Mouse (Mus musculus) limb, embryonic 12.5 days (tissue): ENCODE measurements around the gene Nt5dc2. TPM values are rescaled to one million over a fixed set of nuclear protein-coding genes. Genes with fewer than 3 reads are reported as not detected.

Source experiments
- ATAC-seq: fragments of 200-750 bp; cut with Nextera tagmentation; 2 replicates; pipeline ENCODE4 v1.8.0; 2017; ENCODE audit warnings: low read depth, moderate TSS enrichment; ENCODE audit not compliant: insufficient number of reproducible peaks, insufficient read depth, low FRiP score, low TSS enrichment
- H3K27ac ChIP-seq: fragments of 300-500 bp; sonication (generic); 2 replicates; pipeline ENCODE4 v1.5.1; 2016; ENCODE audit warnings: mild to moderate bottlenecking, moderate library complexity
- H3K27me3 ChIP-seq: fragments of 300-500 bp; sonication (generic); 2 replicates; pipeline ENCODE4 v1.6.1; 2016; ENCODE audit warnings: mild to moderate bottlenecking, moderate library complexity
- H3K36me3 ChIP-seq: fragments of 300-500 bp; sonication (generic); 2 replicates; pipeline ENCODE4 v1.6.1; 2016; ENCODE audit warnings: mild to moderate bottlenecking, moderate library complexity
- H3K4me1 ChIP-seq: fragments of 300-500 bp; sonication (generic); replicated peaks from 2 replicates; pipeline ENCODE4 v1.6.1; 2016
- H3K4me2 ChIP-seq: fragments of 300-500 bp; sonication (generic); 2 replicates; pipeline ENCODE4 v1.6.1; 2016; ENCODE audit warnings: mild to moderate bottlenecking, moderate library complexity
- H3K4me3 ChIP-seq: fragments of 300-500 bp; sonication (generic); replicated peaks from 2 replicates; pipeline ENCODE4 v1.5.1; 2016; ENCODE audit warnings: mild to moderate bottlenecking
- H3K9ac ChIP-seq: fragments of 300-500 bp; sonication (generic); replicated peaks from 2 replicates; pipeline ENCODE4 v1.6.1; 2016; ENCODE audit warnings: mild to moderate bottlenecking, moderate library complexity
- H3K9me3 ChIP-seq: fragments of 300-500 bp; sonication (generic); 2 replicates; pipeline ENCODE4 v1.6.1; 2016; ENCODE audit warnings: mild to moderate bottlenecking, moderate library complexity
- WGBS: fragments of 180-500 bp; shearing (Covaris S2); methylation state at CpG from one replicate; pipeline ENCODE4 v1.1.7; 2016; 5-methylcytosine and 5-hydroxymethylcytosine counted together
- polyA plus RNA-seq: library from polyadenylated mRNA; unstranded; fragments of >200 nt; fragmentation: Nextera tagmentation; extraction: Ambion mirVana; gene quantifications from 2 replicates; pipeline ENCODE4 v1.2.1, GENCODE M21; 2016

The Nt5dc2 gene
- polyA plus RNA-seq, 1 experiment from 2014 or later: 485 TPM

- no peak for ATAC-seq
- Histone ChIP-seq H3K4me2 (no peak overlapping the region), H3K9ac (no peak overlapping the region), H3K27me3 (no peaks in the 10 kb centered on the region), H3K27ac (no peak overlapping the region), H3K4me3 (no peak overlapping the region), H3K9me3 (no peaks in the 10 kb centered on the region), H3K36me3 (peaks cover 73% of the 10 kb centered on the region), H3K4me1 (peaks cover 18% of the 10 kb centered on the region)
- WGBS: 90% methylated on average over 34 of the region's 34 CpGs
Observed at GRCm38 (mm10) chr14:31135495-31136410, 4.9 kb downstream of the Nt5dc2 start.

- H3K27me3 ChIP-seq: no peaks in the 10 kb centered on the region
- H3K4me1 ChIP-seq: peaks cover 18% of the 10 kb centered on the region
- H3K4me3 ChIP-seq: no peak overlapping the region
- no peak overlapping the region for H3K4me2 ChIP-seq
- ATAC-seq: no peak
- H3K27ac ChIP-seq: no peak overlapping the region
- 92% methylated on average over 26 of the region's 26 CpGs for WGBS
- no peaks in the 10 kb centered on the region for H3K9me3 ChIP-seq
- H3K36me3 ChIP-seq: peaks cover 82% of the 10 kb centered on the region
- no peak overlapping the region for H3K9ac ChIP-seq
Observed at GRCm38 (mm10) chr14:31136411-31137280, 5.8 kb downstream of the Nt5dc2 start.

GRCm38 (mm10) chr14:31137281-31137595, 6.4 kb downstream of the Nt5dc2 start:
- H3K4me2 ChIP-seq: no peak overlapping the region
- no peaks in the 10 kb centered on the region for H3K9me3 ChIP-seq
- H3K9ac ChIP-seq: no peak overlapping the region
- ATAC-seq: no peak
- WGBS: 85% methylated on average over 10 of the region's 10 CpGs
- H3K27me3 ChIP-seq: no peaks in the 10 kb centered on the region
- H3K36me3 ChIP-seq: peaks cover 88% of the 10 kb centered on the region
- peaks cover 12% of the 10 kb centered on the region for H3K4me1 ChIP-seq
- H3K27ac ChIP-seq: no peak overlapping the region
- H3K4me3 ChIP-seq: no peak overlapping the region

GRCm38 (mm10) chr14:31137791-31138190, 6.9 kb downstream of the Nt5dc2 start:
- ATAC-seq: no peak
- 90% methylated on average over 11 of the region's 11 CpGs for WGBS
- Histone ChIP-seq H3K9me3 (no peaks in the 10 kb centered on the region), H3K27ac (no peak overlapping the region), H3K36me3 (peaks cover 93% of the 10 kb centered on the region), H3K27me3 (no peaks in the 10 kb centered on the region), H3K4me3 (no peak overlapping the region), H3K9ac (no peak overlapping the region), H3K4me2 (no peak overlapping the region), H3K4me1 (peaks cover 6% of the 10 kb centered on the region)

- Histone ChIP-seq H3K4me2 (no peak overlapping the region), H3K9me3 (no peaks in the 10 kb centered on the region), H3K4me1 (peaks cover under 1% of the 10 kb centered on the region; the same call in 1 of the 2 replicates), H3K27ac (no peak overlapping the region), H3K4me3 (no peak overlapping the region), H3K9ac (no peak overlapping the region), H3K36me3 (peaks cover 99% of the 10 kb centered on the region), H3K27me3 (no peaks in the 10 kb centered on the region)
- whole genome bisulfite sequencing: 94% methylated on average over 17 of the region's 35 CpGs
- no peak for ATAC-seq
Observed at GRCm38 (mm10) chr14:31138219-31138896, 7.5 kb downstream of the Nt5dc2 start.

GRCm38 (mm10) chr14:31138897-31139429, 8.1 kb downstream of the Nt5dc2 start:
- no peak overlapping the region for H3K4me3 ChIP-seq
- WGBS: 93% methylated on average over 9 of the region's 9 CpGs
- H3K4me1 ChIP-seq: no peaks in the 10 kb centered on the region
- no peak for ATAC-seq
- H3K36me3 ChIP-seq: peaks cover 94% of the 10 kb centered on the region
- H3K9ac ChIP-seq: no peak overlapping the region
- no peak overlapping the region for H3K27ac ChIP-seq
- H3K27me3 ChIP-seq: no peaks in the 10 kb centered on the region
- H3K9me3 ChIP-seq: no peaks in the 10 kb centered on the region
- H3K4me2 ChIP-seq: no peak overlapping the region

- ATAC-seq: no peak
- Histone ChIP-seq H3K36me3 (peaks cover 87% of the 10 kb centered on the region), H3K9me3 (no peaks in the 10 kb centered on the region), H3K27me3 (no peaks in the 10 kb centered on the region), H3K4me1 (no peaks in the 10 kb centered on the region), H3K4me3 (no peak overlapping the region), H3K4me2 (no peak overlapping the region), H3K9ac (no peak overlapping the region), H3K27ac (no peak overlapping the region)
- 90% methylated on average over 12 of the region's 12 CpGs for WGBS
Observed at GRCm38 (mm10) chr14:31139666-31140065, 8.8 kb downstream of the Nt5dc2 start.

GRCm38 (mm10) chr14:31140141-31140540, 9.3 kb downstream of the Nt5dc2 start:
- H3K36me3 ChIP-seq: peaks cover 83% of the 10 kb centered on the region
- ATAC-seq: no peak
- H3K27me3 ChIP-seq: no peaks in the 10 kb centered on the region
- H3K4me3 ChIP-seq: no peak overlapping the region
- H3K9ac ChIP-seq: no peak overlapping the region
- H3K4me1 ChIP-seq: no peaks in the 10 kb centered on the region
- no peaks in the 10 kb centered on the region for H3K9me3 ChIP-seq
- H3K4me2 ChIP-seq: no peak overlapping the region
- no peak overlapping the region for H3K27ac ChIP-seq
- WGBS: 94% methylated on average over 15 of the region's 15 CpGs

- Histone ChIP-seq H3K36me3 (peaks cover 74% of the 10 kb centered on the region), H3K27me3 (no peaks in the 10 kb centered on the region), H3K9ac (no peak overlapping the region), H3K4me2 (no peak overlapping the region), H3K4me3 (no peak overlapping the region), H3K4me1 (no peaks in the 10 kb centered on the region), H3K27ac (no peak overlapping the region), H3K9me3 (no peaks in the 10 kb centered on the region)
- ATAC-seq: no peak
- WGBS: 96% methylated on average over 14 of the region's 14 CpGs
Observed at GRCm38 (mm10) chr14:31141011-31141410, 10.2 kb downstream of the Nt5dc2 start.

GRCm38 (mm10) chr14:31145694-31146093, 14.8 kb downstream of the Nt5dc2 start:
- 92% methylated on average over 11 of the region's 11 CpGs for WGBS
- no peaks in the 10 kb centered on the region for H3K9me3 ChIP-seq
- peaks cover 27% of the 10 kb centered on the region for H3K36me3 ChIP-seq
- H3K4me2 ChIP-seq: no peak overlapping the region
- H3K9ac ChIP-seq: no peak overlapping the region
- ATAC-seq: no peak
- H3K27me3 ChIP-seq: no peaks in the 10 kb centered on the region
- H3K4me1 ChIP-seq: no peaks in the 10 kb centered on the region
- no peak overlapping the region for H3K4me3 ChIP-seq
- no peak overlapping the region for H3K27ac ChIP-seq
